26 mouse cellular contexts compared by ENCODE assay signal in genomic region chr2:50978356-50978755, GRCm38 (mm10).
A peak's percentile ranks its signal among the peaks of the same experiment; 100 is the strongest.
DNase-seq lines count a peak whose midpoint lies in the region; ATAC-seq lines count a peak whose summit lies in the region.
"Had no signal": no experiment of that assay in that cellular context is flagged by ENCODE, and none has a peak within 500 bp of the region (broad histone marks: within the 10 kb centered on the region; RNA-seq: fewer than 3 reads in every experiment).

No protein-coding gene starts in this region.

- H3K9ac ChIP-seq in kidney, embryonic 15.5 days: no peak overlapping the region
- H3K9ac ChIP-seq: forebrain, embryonic 13.5 days; heart, embryonic 12.5 days; heart, embryonic 15.5 days; hindbrain, embryonic 13.5 days had no signal

- DNase-seq in heart, adult 11 months: peak; percentile 80
- no peak for DNase-seq in heart, adult 8-10 months (ENCODE audit: low spot score)
- DNase-seq in kidney, adult 8-10 months: peak; percentile 25 to 46
- DNase-seq in kidney, adult 18-20 months: no peak
- peak; percentile 8 to 44 for DNase-seq in kidney, postnatal 25 days
- DNase-seq in embryo, embryonic 9.5 days (ENCODE audit: extremely low spot score): no peak
- DNase-seq: adrenal gland, adult 8-10 months; adrenal gland, postnatal 25 days; cerebellum, adult 11-12 months; cerebellum, adult 8-10 months; cerebellum, postnatal 10 days; cerebellum, postnatal 36 days; embryo, embryonic 11 days; gastrocnemius, postnatal 10 days; gastrocnemius, postnatal 36 days; heart, postnatal 10 days; heart, postnatal 36 days had no signal

- no peak overlapping the region for H3K27ac ChIP-seq in kidney, embryonic 15.5 days
- H3K27ac ChIP-seq: forebrain, embryonic 10.5 days; forebrain, embryonic 13.5 days; heart, embryonic 15.5 days; hindbrain, embryonic 10.5 days; hindbrain, embryonic 13.5 days had no signal

- no peak for ATAC-seq in kidney, embryonic 15.5 days (replicated peaks; ENCODE audit: low FRiP score)
- ATAC-seq: activated CD4-positive, CD25-positive, alpha-beta regulatory T cell, adult 4 months; forebrain, embryonic 13.5 days; forebrain, embryonic 16.5 days had no signal

- WGBS in kidney, embryonic 15.5 days: 69% methylated on average over 1 of the region's 1 CpGs

- H3K4me3 ChIP-seq in kidney, embryonic 15.5 days (replicated peaks): no peak overlapping the region
- H3K4me3 ChIP-seq: forebrain, embryonic 10.5 days; forebrain, embryonic 13.5 days; heart, embryonic 12.5 days; heart, embryonic 15.5 days; hindbrain, embryonic 10.5 days; hindbrain, embryonic 13.5 days had no signal

- no peaks in the 10 kb centered on the region for H3K36me3 ChIP-seq in kidney, embryonic 15.5 days
- H3K36me3 ChIP-seq: forebrain, embryonic 10.5 days; heart, embryonic 12.5 days; heart, embryonic 15.5 days; hindbrain, embryonic 10.5 days; hindbrain, embryonic 13.5 days had no signal

- no peaks in the 10 kb centered on the region for H3K4me1 ChIP-seq in kidney, embryonic 15.5 days
- H3K4me1 ChIP-seq: forebrain, embryonic 13.5 days; heart, embryonic 12.5 days; heart, embryonic 15.5 days; hindbrain, embryonic 10.5 days; hindbrain, embryonic 13.5 days had no signal

- H3K9me3 ChIP-seq in kidney, embryonic 15.5 days (replicated peaks): no peaks in the 10 kb centered on the region
- H3K9me3 ChIP-seq: forebrain, embryonic 10.5 days; forebrain, embryonic 13.5 days; heart, embryonic 12.5 days; heart, embryonic 15.5 days; hindbrain, embryonic 10.5 days; hindbrain, embryonic 13.5 days had no signal

- H3K4me2 ChIP-seq in kidney, embryonic 15.5 days: no peak overlapping the region
- H3K4me2 ChIP-seq: forebrain, embryonic 13.5 days; heart, embryonic 12.5 days; heart, embryonic 15.5 days; hindbrain, embryonic 13.5 days had no signal

- H3K27me3 ChIP-seq in kidney, embryonic 15.5 days: no peaks in the 10 kb centered on the region
- H3K27me3 ChIP-seq: forebrain, embryonic 13.5 days; heart, embryonic 12.5 days; heart, embryonic 15.5 days; hindbrain, embryonic 13.5 days had no signal

Comparison
In these comparisons a context has a peak if more than half of its experiments do, and no peak if none do; other contexts are left out.
1. DNase-seq: peak in heart, adult 11 months (single experiment), kidney, adult 8-10 months (2 of 2) and kidney, postnatal 25 days (2 of 2); none in heart, adult 8-10 months (single experiment), kidney, adult 18-20 months (single experiment) and embryo, embryonic 9.5 days (single experiment).